Mouse (Mus musculus) MN1 (cell line): ENCODE measurements around the gene Gm1123.
A peak's percentile ranks its signal among the peaks of the same experiment; 100 is the strongest.

ENCODE experiments used
- DNase-seq: peaks from one replicate; pipeline ENCODE4 v3.0.0-alpha.2; 2016; ENCODE audit warnings: low spot score

The Gm1123 gene

DNA sequence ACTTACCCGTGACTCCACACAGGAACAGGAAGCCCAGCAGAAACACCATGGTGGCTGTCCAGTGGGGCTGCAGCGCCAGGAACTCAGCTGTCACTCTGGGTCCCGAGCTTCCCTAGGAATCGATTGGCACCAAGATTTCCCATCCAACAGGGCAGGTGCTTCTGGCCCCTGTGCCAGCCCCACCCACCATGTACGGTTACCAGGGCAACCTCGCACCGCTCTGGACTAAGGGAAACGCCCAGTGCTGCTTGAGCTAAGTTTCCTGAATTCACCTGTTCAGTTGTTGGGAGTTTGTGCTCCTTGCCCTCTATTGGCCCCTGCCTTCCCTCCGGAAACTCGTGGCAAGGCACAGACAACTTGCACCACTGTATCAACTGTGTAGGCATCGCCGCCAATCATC lies at the start of gene Gm1123:
Gene Gm1123 (minus strand): TSS at position 141 of the 400 bp plus-strand sequence.
- DNase-seq, result no peak

DNA sequence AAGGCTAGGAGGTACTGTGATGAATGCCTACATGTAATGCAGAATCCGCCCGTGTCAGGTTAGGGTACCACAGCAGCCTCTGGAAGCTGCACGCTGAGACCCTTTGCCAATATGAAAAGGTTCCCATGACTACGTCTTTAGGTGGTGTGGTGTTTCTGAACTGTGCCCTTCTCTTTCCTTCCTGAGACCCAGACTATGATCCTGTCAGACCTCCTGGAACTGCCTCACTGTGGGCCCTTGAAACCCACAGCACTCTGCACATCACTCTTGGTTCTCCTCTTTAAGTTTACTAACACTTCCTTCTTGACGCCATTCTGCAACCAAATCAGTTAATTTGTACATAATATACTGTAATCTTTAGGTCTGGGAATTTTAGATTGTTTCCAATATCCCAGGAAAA lies 46.2 kb upstream of the Gm1123 start:
- DNase-seq, result no peak

DNA sequence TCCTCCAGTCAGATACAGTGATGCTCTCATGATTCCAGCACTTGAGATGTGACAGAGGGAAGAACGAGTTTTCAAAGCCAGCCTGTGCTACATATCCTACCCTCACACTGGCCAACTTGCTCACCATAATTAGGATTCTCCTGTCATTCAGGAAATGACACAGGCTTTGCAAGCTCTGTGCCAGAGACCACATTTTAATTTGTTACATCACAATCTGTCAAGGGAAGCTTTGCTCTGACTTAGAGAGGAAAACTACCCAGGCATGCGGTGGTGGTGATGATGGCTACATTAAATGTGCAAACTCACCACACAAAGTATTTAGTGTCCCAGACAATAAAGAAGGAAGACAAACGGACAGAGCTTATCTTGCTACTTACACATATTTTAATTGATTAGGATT lies 45.8 kb upstream of the Gm1123 start:
- DNase-seq, result no peak

DNA sequence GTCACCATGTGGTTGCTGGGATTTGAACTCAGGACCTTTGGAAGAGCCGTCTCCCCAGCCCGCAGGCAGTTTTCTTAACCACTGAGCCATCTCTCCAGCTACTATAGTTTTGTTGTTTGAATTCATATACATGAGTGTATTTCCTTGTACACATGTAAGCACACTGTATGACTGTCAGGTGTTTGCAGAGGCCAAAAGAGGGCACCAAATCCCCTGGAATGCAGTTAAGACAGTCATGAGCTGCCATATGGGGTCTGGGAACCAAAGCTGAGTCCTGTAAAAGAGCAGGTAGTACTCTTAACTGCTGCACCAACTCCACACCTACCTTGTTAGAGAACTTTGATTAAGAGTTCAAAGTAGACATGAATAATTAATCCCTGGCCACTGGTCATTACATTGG lies 45.1 kb upstream of the Gm1123 start:
- DNase-seq, result no peak

DNA sequence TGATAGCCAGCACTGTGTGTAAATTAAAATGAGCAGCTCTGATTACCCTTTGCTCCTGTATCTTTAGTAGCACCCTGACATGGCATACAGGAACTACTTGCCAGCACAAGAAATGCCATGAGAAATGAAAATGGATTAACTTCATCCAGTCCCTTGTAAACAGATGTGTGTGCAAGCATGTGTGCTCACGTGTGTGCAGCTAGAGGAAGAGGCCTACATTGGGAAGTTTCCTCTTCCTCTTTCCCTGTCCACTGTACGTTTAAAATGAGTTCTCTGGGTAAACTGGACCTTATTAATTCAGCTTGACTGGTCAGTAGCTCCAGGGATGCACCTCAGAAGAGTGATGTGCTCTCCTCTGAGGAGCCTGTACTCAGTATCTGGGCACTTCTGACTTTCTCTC lies 38.9 kb upstream of the Gm1123 start:
- no peak for DNase-seq

DNA sequence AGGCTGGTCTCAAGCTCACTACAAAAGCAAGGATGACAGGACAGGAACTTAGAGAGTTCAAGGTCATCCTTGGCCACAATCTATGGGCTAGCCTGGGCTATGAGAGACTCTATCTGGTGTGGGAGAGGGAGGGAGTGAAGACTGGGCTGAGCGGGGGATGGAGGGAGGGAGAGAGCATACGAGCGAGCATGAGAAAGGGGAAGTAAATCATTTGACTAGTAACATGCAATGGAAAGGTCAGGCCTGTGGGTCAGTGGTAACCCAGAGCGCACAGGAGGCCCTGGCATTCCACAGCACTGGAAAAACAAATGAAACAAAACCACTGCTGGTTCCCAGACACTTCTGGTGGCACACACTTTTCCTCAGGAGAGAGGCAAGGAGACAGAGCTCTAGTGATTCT lies 37.0 kb upstream of the Gm1123 start:
- no peak for DNase-seq

DNA sequence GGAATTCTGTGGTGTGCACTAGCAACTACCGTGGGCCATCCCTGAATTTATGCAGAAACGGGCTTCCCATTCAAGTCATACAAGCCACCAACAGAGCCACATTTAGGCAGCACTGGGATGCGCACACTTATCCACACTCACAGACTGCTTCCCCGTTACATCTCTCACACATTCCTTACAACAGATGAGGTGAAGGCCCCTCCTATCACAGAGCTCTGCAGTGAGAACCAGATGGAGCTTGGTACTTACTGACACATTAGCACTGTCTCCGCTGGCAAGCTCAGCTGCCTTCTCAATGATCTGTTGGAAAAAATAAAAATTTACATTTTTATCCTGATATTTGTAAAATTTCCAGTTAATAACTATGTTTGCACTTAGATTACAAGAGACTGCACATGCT lies 29.8 kb upstream of the Gm1123 start:
- no peak for DNase-seq

DNA sequence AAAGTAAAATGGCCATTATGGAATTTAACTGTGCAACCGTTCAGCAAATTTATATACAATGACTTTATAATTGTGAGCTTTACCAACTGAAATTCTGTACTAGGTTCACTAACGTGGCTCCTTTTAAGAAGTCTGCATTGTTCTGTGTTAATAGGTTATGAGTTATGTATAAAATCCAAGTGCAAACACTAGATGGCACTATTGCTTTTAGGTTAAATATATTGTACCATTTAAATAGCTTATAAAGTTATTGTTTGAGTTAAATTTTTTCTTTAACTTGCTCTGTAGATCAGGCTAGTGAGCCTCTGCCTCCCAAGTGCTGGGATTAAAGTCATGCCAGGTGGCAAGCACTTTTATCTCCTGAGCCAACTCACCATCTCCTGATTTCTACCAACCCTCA lies 28.7 kb upstream of the Gm1123 start:
- peak; percentile 62 for DNase-seq

DNA sequence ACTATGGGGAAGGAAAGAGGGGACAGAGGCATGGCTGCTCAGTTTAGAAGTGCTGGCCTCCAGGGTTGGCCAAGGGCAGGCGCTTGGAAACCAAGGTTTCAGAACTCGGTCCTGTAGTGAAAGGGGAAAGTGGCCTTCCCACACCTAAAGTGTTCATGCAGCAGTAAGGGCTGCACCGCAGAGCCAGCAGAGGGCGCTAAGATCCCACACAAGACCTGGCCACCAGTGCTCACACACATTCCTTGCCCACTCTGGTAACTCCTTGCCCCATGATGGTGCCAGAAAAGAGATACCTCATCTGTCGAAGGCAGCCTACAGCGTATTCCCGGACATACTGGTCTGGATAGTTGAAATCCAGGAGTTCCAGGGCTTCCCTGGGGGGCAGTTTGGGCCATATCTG lies 27.0 kb upstream of the Gm1123 start:
- peak; percentile 63 for DNase-seq

DNA sequence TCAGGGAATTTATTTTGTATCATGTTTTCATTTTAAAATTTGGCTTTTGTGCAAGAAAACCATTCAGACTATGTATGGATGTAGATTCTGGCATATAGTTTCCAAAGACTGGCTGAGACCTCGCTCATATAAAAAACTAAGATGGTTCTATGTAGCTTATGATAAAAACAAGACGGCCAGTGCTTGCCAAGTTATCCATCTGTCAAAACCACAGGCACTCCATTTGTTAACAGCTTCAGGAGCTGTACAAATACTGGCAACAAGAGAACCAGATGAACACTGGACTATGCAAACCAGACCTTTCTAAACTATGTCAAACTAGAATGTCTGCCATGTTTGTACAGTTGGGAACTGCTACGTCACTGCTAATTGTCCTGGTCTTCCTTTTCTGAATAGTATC lies 22.2 kb upstream of the Gm1123 start:
- no peak for DNase-seq

DNA sequence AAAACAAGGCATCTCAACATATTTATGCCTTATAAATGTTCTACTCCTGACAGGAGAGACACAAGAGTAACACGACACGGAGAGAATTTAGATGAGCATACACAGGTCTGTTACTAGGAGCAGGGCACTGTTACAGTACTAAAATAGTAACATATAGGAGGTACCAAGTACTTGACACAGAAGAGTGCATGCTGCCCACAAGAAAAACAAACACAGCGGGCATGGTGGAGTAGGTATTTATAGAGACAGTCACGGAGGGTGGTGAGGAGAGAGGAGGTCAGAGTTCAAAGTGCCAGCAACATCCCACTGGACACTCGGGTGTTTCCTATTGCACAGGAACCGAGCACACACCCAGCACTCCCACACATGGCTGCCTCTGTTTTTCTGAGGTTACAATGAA lies 14.2 kb upstream of the Gm1123 start:
- no peak for DNase-seq

DNA sequence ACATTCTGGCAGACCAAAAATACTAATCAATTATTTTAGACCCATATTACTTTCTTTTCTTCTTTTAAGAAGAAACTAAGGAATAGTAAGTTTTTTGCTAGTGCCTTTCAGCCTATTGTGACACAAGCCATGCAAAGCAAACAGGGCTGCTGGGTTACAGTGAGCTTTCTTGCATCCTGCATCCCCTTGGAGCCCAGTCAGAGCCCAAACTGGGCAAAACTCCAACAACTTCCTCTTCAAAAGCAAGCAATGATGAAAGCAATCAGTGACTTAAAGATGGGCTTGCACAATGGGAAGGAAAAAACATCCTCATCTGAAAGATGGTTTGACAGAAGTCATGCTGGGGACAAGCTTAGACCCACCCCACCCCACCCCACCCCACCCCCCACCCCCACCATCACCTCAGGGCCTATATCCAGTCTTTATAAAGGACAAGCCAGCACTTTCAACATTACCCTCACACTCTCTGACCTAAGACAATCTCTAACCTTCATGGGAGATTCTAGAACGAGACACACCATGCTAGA lies 13.3 kb upstream of the Gm1123 start:
- peak; percentile 13 for DNase-seq

DNA sequence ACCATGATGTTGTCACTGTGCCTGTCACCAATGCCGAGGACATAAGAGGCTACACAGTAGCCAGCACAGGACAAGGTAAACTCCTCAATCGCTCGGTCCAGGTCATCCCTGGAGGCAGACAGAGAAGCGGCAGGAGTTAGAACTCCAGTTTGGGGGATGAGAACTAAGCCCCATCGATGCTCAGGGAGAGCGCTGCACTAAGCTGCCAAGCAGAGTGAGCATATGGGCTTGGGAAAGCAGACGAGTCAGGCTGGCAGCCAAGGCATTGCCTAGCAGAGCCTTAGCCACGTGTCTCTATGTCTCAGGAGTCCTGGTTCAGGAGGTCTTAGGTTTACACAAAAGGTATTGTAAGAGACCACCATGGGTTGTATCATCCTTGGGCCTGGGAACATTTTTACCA lies 9.2 kb upstream of the Gm1123 start:
- no peak for DNase-seq

DNA sequence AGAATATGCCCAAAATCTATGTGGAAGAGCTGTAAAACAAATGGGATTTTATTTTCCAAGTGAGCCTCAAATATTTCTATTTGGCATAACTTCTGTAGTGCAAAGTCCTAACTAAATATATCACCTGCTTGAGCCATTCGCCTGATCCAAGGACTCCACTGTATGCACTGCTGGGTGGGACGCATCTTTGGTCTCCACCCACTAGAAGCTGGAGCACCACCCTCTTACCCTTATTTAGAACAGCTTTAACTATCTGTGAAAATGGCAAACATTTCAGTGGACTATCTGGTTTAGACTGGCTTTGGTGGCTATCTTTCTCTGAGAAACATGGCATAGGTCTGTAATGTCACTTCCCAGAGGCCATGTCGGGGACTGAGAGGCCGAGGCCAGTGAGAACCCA lies 7.1 kb upstream of the Gm1123 start:
- no peak for DNase-seq

DNA sequence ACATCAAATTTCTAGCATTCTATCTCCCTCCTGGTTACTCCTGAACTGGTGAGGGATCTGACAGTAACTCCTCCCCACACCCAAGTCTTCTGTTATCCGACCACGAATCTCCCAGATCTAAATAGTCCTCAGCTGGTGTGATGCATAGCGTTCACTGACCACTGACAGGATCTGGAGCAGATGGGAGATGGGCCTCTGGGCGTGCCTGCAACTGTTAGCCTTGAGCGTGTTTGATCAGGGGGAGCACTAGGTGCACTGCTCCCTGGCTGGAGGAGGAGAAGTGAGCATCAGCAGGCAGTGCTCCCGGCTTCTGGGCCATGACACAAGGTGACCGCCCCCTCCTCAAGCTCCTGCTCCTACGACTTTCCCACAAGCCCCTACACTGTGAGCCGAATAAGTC lies 6.5 kb upstream of the Gm1123 start:
- DNase-seq, result no peak

DNA sequence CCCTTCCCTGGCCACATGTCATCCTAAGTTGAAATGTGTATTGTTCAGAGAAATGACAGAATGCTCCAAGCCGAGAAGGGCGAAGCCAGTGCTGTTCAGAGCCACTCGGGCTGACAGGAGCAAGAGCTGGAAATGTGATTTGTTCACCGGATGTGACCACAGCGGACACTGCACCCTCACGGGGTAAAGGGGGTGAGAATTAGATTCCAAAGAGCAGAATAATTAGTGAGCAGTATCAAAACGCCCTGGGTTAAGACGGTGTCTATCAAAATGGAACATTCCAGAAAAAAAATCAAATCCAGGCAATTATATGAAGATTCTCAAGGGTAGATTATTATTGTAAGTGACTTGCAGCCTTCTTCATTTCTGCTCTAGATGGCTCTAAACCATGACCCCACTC lies 1.4 kb downstream of the Gm1123 start:
- no peak for DNase-seq

DNA sequence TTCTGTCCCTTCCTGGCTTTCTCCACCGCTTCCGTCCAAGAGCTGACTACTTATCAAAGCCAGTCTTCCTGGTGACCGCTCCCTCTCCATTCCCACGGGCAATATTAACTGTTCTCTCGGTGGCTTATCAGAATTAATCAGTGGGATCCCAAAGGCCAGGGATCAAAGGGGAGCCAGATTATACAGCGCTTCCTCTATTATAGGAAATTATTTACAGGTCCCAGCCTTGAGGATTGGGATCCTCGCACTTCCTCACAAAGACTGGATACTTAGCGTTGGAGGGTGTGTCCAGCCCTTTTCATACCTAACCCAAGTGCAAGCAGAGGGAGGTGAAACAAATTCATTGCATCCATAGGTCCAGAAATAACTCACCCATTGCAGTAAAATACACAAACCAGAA lies 3.5 kb downstream of the Gm1123 start:
- no peak for DNase-seq

DNA sequence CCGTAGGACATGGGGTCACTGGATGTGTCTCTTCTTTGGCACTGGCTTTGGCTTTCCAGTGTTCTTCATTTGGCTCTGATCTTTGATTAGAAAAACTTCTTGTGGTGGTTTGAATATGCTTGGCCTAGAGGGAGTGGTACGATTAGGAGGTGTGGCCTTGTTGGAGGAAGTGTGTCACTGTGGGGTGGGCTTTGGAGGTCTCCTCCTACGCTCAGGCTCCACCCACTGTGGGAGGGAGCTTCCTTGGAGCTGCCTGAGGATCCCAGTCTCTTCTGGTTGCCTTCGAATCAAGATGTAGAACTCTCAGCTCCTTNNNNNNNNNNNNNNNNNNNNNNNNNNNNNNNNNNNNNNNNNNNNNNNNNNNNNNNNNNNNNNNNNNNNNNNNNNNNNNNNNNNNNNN lies 13.8 kb downstream of the Gm1123 start:
- DNase-seq, result no peak

DNA sequence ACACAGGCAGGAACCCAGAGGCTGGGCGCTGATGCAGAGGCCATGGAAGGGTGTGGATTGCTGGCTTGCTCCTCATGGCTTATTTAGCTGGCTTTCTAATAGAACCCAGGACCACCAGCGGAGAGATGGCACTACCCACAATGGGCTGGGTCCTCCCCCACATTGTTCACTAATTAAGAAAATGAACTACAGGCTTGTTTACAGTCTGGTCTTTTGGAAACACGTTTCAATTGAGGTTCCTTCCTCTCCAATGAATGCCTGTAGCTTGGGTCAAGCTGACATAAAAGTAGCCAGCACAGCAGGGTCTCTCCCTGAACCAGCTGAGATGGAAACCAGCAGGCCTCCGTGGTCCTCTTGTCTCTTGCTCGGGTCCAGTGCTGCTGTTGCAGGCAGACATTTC lies 14.3 kb downstream of the Gm1123 start:
- no peak for DNase-seq

DNA sequence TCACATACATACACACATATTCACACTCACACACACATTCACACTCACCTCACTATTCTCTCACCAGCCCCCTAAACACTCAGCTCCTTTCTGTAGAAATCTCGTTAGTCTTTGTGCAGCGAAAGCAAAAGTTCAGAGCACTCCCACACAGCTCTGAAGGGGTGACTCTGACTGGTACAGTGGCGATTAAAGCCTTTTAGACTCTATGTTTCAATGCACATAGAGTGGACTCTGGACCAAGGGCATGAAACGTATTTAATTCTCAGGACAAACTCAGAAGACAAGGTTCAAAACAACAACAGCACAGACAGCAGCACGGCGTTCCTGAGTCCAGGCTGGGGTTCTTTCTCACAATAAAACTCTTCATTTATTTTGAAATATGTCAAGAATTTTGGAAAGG lies 17.8 kb downstream of the Gm1123 start:
- no peak for DNase-seq

DNA sequence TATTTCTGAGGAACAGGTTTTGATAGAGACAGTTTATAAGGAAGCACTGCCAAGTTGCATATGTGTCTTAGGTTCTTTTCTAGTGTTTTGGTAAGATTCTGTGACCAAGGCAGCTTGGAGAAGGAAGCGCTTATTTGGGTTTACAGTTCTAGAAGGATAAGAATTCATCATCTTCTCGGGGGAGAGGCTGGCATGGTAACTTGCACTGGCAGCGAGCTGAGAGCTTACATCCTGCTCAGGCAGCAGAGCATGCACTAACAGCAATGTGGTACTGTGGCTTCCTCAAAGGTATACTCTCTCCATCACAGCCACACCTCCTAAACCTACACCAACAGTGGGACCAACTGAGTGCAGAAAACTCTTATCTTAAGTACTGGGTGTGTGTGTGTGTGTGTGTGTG lies 18.8 kb downstream of the Gm1123 start:
- no peak for DNase-seq

DNA sequence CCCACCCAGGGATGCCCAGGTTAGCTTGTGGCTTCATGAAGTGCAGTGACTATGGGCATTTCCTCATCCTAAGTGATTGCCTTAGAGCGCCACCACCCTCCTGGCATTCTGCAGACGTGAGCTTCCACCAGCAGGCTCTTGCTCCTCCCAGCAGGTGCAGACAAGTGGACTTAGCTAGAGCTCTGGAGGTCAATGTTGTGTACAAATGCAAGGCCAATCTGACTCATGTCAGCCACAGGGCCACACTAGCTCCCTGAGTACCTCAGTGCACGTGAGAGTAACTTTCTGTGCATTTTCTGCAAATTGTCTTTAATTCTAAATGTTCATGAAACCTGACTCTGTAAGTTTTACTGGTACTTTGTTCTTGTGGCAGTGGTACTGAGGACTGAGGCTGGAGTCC lies 19.2 kb downstream of the Gm1123 start:
- DNase-seq, result no peak

DNA sequence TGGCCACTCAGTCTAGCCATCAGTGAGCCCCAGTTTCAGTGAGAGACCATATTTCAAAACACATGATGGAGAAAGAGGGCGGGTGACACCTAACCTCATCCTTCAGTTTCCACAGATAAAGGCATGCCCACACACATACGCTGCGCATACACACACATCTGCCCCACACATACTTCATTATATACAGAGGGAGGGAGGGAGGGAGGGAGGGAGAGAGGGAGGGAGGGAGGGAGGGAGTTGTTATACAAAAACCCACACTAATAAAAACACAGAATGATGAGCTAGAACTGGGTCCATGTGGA lies 25.7 kb downstream of the Gm1123 start:
- no peak for DNase-seq

DNA sequence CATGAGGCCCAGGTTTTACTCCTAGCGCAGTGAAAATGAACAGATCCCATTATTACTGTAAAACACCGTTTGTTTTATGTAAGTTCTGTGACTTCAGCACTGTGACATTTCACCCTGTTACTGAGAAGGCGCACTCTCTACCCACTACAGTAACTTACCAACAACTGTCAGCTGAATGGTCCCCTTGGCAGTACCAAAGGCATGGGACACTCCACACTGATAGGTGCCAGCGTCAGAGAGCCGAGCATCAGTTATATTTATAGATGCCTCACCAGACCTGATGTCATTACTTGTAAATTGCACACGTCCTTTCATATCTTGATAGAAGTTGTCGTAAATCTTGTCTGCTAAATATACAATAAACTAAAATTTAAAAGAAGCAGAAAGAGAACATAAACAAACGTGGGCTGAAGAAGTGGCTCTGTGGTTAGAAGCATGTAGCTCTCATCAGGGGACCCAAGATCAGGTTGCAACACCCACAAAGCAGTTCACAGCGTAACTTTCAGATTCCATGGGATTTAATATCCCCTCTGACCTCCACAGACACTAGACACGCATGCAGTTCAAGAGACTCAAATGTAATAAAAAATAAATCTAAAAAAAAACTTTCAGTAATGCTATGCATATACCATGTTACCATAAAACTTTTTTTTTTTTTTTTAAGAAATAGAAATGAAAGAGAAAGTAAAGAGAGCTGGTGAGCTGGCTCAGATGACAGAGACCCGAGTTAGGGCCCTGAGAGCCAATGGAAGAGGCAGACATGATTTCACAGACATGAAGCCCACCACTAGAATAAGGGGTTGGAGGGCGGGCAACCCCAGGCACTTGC lies 26.2 kb downstream of the Gm1123 start:
- no peak for DNase-seq
